Mouse (Mus musculus): ENCODE results near the gene Sh2d2a.

- TF ChIP-seq POLR2A (IDR thresholded peaks at IDR 0.05; ENCODE audit: borderline replicate concordance, low read depth, low read length) (no peak), CTCF (IDR thresholded peaks at IDR 0.05; ENCODE audit: low read depth, low read length) (no peak)
Observed at GRCm38 (mm10) chr3:87840858-87841257, 5.7 kb upstream of the Sh2d2a start.

All from bone marrow macrophage, adult 2 months (primary cell).